Mouse (Mus musculus): ENCODE results near the gene Slc35e2. TPM values are rescaled to one million over a fixed set of nuclear protein-coding genes. Genes with fewer than 3 reads are reported as not detected.
A peak's percentile ranks its signal among the peaks of the same experiment; 100 is the strongest.
"Not testable (repeated sequence)": the region's sequence is repeated elsewhere in the genome, so short reads cannot be mapped to it uniquely, and the experiment has no call there.

The Slc35e2 gene
- total RNA-seq, 2 experiments from 2014 or later = 49.6 to 52.6 TPM

DNA sequence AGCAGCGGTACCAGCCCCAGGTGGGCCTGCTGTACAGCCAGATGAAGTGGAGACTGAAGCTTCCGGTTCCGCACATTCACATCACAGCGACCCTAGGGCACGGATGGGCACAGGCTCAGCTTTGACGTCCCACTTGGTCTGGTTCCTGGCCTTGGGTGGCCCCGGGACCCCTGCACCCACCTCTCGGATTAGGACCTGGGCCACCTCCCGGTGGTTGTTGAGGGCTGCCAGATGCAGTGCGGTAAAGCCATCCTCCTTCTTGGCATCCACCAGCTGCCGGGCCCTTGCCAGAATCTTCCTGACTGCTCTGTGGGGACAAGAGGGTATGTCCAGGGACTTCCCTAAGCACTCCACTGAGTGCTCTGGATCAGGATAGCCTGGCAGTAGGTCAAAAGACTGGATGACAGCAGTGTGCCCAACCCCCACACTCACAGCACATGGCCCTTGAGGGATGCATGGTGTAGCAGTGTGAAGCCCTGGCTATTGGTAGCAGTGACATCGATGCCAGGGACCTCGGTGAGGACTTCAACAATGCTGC lies 55.1 kb downstream of the Slc35e2 start:
- intact Hi-C loops (cut with DNase I) = no loop called here
- DNase-seq (ENCODE audit: low spot score in 2 of 2) = no peak

DNA sequence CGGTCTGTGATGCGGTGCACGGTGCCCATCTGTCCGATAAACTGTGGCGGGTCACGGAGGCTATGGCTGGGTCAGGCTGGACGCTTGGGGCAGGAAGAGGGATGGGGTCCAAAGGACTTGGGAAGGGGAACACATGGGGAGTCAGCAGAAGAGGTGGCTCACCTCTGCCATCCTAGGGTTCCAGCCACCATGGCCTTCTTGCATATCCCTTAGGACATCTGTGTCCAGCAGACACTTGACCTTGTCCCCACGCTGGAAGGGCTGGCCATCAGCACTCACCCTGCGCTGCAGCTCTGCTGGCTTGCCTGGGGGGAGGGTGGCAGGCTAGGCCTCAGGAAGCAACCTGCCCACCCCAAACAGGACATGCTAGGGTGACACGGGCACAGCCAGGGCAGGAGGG lies 57.7 kb downstream of the Slc35e2 start:
- intact Hi-C loops (cut with DNase I) = no loop called here
- DNase-seq (ENCODE audit: low spot score in 2 of 2) = no peak

GRCm38 (mm10) chr4:155660641-155661040 lies 59.4 kb downstream of the Slc35e2 start:
- intact Hi-C loops (cut with DNase I) = no loop called here
- no peak for DNase-seq (ENCODE audit: low spot score in 2 of 2)

- intact Hi-C loops (cut with DNase I) = loop anchor here (5.0 kb wide), 3 partner anchors 40 to 95 kb away; partner anchors contain the start of gene Atad3a
- DNase-seq (ENCODE audit: low spot score in 2 of 2) = no peak
These were observed 65.7 kb downstream of the Slc35e2 start for GRCm38 (mm10) chr4:155666903-155667302.

DNA sequence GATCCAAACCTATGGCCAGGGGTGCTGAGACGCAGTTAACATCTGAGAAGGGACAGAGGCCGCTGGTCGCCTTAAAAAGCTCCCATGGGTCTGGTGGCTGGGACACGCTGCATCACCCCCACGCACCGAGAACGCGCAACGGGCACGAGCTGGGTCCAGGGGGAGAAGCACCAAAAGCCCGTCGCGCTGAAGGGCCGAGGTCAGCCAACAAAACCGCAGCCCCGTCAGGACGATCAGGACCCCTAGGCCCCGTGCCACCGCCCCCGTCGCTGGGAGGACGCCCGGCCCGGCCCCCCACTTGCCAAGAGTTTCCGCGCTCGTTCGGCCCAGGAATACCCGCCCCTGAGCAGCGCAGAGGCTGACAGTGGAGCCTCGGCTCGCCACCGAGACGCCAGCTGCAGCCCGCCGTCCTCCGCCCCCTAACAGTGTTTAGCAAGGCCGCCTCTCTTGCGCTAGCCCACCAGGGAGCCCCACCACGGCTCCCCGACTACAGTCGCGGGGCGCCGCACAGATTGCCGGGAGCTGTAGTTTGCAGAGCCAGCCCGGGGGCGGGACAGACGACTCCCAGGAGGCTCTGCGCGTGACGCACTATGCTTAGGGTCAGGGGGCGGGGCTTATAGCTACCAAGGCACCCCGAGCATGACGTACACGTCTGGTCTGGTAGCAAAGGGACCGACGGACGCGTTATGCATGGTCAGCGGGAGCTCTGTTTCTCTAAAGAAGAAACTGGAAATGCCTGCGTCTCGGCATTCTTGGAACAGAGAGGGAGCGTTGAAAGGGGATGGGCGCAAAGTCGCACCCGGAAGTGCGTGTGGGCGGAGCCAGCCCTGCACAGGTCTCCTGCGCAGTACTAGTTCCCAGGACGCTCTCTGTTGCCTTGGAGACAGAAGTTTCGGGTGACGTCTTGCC lies 67.7 kb downstream of the Slc35e2 start, which contains the start of gene Mib2:
Gene Mib2, minus strand, starts transcription at position 510 of the 909 bp plus-strand sequence.
- intact Hi-C loops (cut with DNase I) = loop anchor here (1.0 to 5.0 kb wide), 4 partner anchors 25 to 93 kb away; partner anchors contain the start of genes Atad3a and Fndc10
- DNase-seq (ENCODE audit: low spot score in 2 of 2) = peak; percentile 97 to 98

- intact Hi-C loops (cut with DNase I) = loop anchor here (1.0 to 5.0 kb wide), 4 partner anchors 25 to 93 kb away; partner anchors contain the start of genes Atad3a and Fndc10
- DNase-seq (ENCODE audit: low spot score in 2 of 2) = no peak
These were observed 68.4 kb downstream of the Slc35e2 start for GRCm38 (mm10) chr4:155669598-155670075.

- intact Hi-C loops (cut with DNase I); DNase-seq (ENCODE audit: low spot score in 2 of 2): not testable (repeated sequence)
These were observed 69.0 kb downstream of the Slc35e2 start for GRCm38 (mm10) chr4:155670236-155670635.

DNA sequence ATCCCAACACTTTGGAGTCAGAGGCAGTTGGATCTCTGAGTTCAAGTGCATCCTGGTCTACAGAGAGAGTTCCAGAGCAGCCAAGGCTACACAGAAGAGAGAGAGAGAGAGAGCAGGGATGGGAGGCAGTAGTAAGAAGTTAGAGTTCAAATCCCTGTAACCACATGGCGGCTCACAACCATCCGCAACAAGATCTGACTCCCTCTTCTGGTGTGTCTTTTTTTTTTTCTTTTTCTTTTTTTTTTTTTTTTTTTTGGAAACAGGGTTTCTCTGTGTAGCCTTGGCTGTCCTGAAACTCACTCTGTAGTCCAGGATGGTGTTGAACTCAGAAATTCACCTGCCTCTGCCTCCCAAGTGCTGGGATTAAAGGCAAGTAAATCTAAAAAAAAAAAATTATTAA lies 70.9 kb downstream of the Slc35e2 start:
- intact Hi-C loops (cut with DNase I) = no loop called here

More for the DNA sequence above, 70.9 kb downstream of the Slc35e2 start:
- DNase-seq (ENCODE audit: low spot score in 2 of 2) = no peak

Other genes with a start within 250 kb of the Slc35e2 start
- gene Prkcz, start 240.1 kb upstream of the Slc35e2 start, total RNA-seq (2021) = 100 to 1,000 TPM; 224 to 236 TPM
- gene Gabrd, start 203.3 kb upstream of the Slc35e2 start, total RNA-seq (2021) = 10 to 100 TPM; 69.6 to 79.8 TPM
- 10 to 100 TPM; 10.4 to 20.9 TPM for gene Cfap74, start 192.2 kb upstream of the Slc35e2 start, total RNA-seq (2021)
- gene Tmem52, start 132.3 kb upstream of the Slc35e2 start, total RNA-seq (2021) = 1 to 10 TPM; 1.8 to 2.2 TPM
- 100 to 1,000 TPM; 857 to 949 TPM for gene Gnb1, start 110.1 kb upstream of the Slc35e2 start, total RNA-seq (2021)
- gene Nadk, start 39.0 kb upstream of the Slc35e2 start, total RNA-seq (2021) = 10 to 100 TPM; 56.0 to 59.6 TPM
- 10 to 100 TPM; 44.0 to 53.0 TPM for gene Cdk11b, start 23.4 kb downstream of the Slc35e2 start, total RNA-seq (2021)
- not detected for gene Gm10563, start 44.0 kb downstream of the Slc35e2 start, total RNA-seq (2021)
- gene Mmp23, start 52.0 kb downstream of the Slc35e2 start, total RNA-seq (2021) = 1 to 10 TPM; 1.1 to 5.3 TPM
- gene Mib2, start 67.8 kb downstream of the Slc35e2 start, total RNA-seq (2021) = 100 to 1,000 TPM; 113 to 122 TPM
- 10 to 100 TPM; 26.4 to 35.9 TPM for gene Fndc10, start 92.9 kb downstream of the Slc35e2 start, total RNA-seq (2021)
- gene Ssu72, start 103.4 kb downstream of the Slc35e2 start, total RNA-seq (2021) = 100 to 1,000 TPM in 1 of 2 experiments, 10 to 100 TPM in 1; 87.0 to 104 TPM
- 10 to 100 TPM; 55.5 to 62.2 TPM for gene Tmem240, start 133.4 kb downstream of the Slc35e2 start, total RNA-seq (2021)
- gene Atad3a, start 159.7 kb downstream of the Slc35e2 start, total RNA-seq (2021) = 10 to 100 TPM; 37.5 to 48.3 TPM
- 10 to 100 TPM; 13.1 to 13.4 TPM for gene Vwa1, start 173.3 kb downstream of the Slc35e2 start, total RNA-seq (2021)
- 10 to 100 TPM; 18.3 to 30.0 TPM for gene Tmem88b, start 184.5 kb downstream of the Slc35e2 start, total RNA-seq (2021)
- gene Ankrd65, start 189.0 kb downstream of the Slc35e2 start, total RNA-seq (2021) = not detected
- gene Mrpl20, start 201.5 kb downstream of the Slc35e2 start, total RNA-seq (2021) = 10 to 100 TPM; 77.3 to 91.6 TPM
- gene Ccnl2, start 211.1 kb downstream of the Slc35e2 start, total RNA-seq (2021) = 10 to 100 TPM; 50.4 to 84.5 TPM
- gene Aurkaip1, start 229.9 kb downstream of the Slc35e2 start, total RNA-seq (2021) = 100 to 1,000 TPM in 1 of 2 experiments, 10 to 100 TPM in 1; 88.7 to 101 TPM
- 10 to 100 TPM in 1 of 2 experiments, 1 to 10 TPM in 1; 5.8 to 10.3 TPM for gene Mxra8, start 238.3 kb downstream of the Slc35e2 start, total RNA-seq (2021)
- gene Dvl1, start 246.0 kb downstream of the Slc35e2 start, total RNA-seq (2021) = 10 to 100 TPM; 85.8 to 91.7 TPM

All from left cerebral cortex, postnatal 36 days (tissue).